Mouse (Mus musculus) ES-Bruce4 (cell line): Measurements from ENCODE around the gene Sco1.

Source experiments
- CTCF ChIP-seq: IDR thresholded peaks from one replicate; pipeline ENCODE4 v1.8.1; 2011; ENCODE audit warnings: low read depth, low read length
- EP300 ChIP-seq: IDR thresholded peaks from 2 replicates; pipeline ENCODE4 v1.6.1; 2011; ENCODE audit warnings: low read depth, low read length; ENCODE audit not compliant: insufficient read depth

DNA sequence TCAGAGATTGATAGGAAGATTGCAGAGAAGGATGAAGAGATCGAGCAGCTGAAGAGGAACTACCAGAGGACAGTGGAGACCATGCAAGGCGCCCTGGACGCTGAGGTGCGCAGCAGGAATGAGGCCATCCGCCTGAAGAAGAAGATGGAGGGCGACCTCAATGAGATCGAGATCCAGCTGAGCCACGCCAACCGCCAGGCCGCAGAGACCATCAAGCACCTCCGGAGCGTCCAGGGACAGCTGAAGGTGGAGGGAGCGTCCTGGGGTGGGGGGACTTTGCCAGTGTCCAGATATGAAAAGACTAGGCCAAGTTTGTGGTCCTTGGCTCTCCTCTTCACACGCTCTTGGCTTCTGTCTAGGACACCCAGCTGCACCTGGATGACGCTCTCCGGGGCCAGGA, 46.8 kb downstream of the Sco1 start:
- no peak for TF ChIP-seq CTCF
- no peak for TF ChIP-seq EP300
